Mouse (Mus musculus) C2C12 (cell line): Measurements from ENCODE around the gene Pde11a. TPM values are rescaled to one million over a fixed set of nuclear protein-coding genes. Genes with fewer than 3 reads are reported as not detected.

Experiments used
- H3K27me3 ChIP-seq: one replicate; pipeline ENCODE4 v1.6.1; 2011; ENCODE audit not compliant: control insufficient read depth, insufficient read depth, insufficient read length
- H3K36me3 ChIP-seq: one replicate; pipeline ENCODE4 v1.6.1; 2011; ENCODE audit not compliant: control insufficient read depth, insufficient read depth
- H3K4me3 ChIP-seq: one replicate; pipeline ENCODE4 v1.5.1; 2011; ENCODE audit warnings: mild to moderate bottlenecking, control low read depth; ENCODE audit not compliant: poor library complexity, insufficient read depth, severe bottlenecking
- H3K79me2 ChIP-seq: one replicate; pipeline ENCODE4 v1.6.1; 2011; ENCODE audit not compliant: control insufficient read depth, insufficient read depth
- H3K79me3 ChIP-seq: one replicate; pipeline ENCODE4 v1.6.1; 2011; ENCODE audit warnings: low read depth, control low read depth
- H3ac ChIP-seq: one replicate; pipeline ENCODE3; 2011; ENCODE audit warnings: low read depth; ENCODE audit not compliant: control insufficient read depth, insufficient read length
- CEBPB ChIP-seq: IDR thresholded peaks from one replicate; pipeline ENCODE4 v1.6.1; 2011; ENCODE audit warnings: low read depth, mild to moderate bottlenecking, control low read depth, moderate library complexity
- CTCF ChIP-seq: IDR thresholded peaks from one replicate; pipeline ENCODE4 v1.5.1; 2011; ENCODE audit not compliant: control insufficient read depth, insufficient read depth, insufficient read length
- FOSL1 ChIP-seq: IDR thresholded peaks from one replicate; pipeline ENCODE4 v1.8.0; 2011; ENCODE audit warnings: mild to moderate bottlenecking, low read length; ENCODE audit not compliant: poor library complexity, insufficient read depth, severe bottlenecking
- MAX ChIP-seq: IDR thresholded peaks from one replicate; pipeline ENCODE4 v1.6.1; 2011; ENCODE audit warnings: mild to moderate bottlenecking, control low read depth
- MYOD1 ChIP-seq: IDR thresholded peaks from one replicate; pipeline ENCODE4 v1.6.1; 2011; ENCODE audit warnings: low read depth; ENCODE audit not compliant: control insufficient read depth, insufficient read length
- MYOG ChIP-seq: IDR thresholded peaks from one replicate; pipeline ENCODE4 v1.6.1; 2011; ENCODE audit not compliant: control insufficient read depth, insufficient read length; ENCODE audit errors: extremely low read depth
- USF1 ChIP-seq: IDR thresholded peaks from one replicate; pipeline ENCODE4 v1.6.1; 2011; ENCODE audit warnings: low read depth, mild to moderate bottlenecking, control low read depth, moderate library complexity
- polyA plus RNA-seq: library from polyadenylated mRNA; unstranded; fragments of >200 nt; fragmentation: generic; extraction: Trizol; gene quantifications from one replicate; pipeline ENCODE4 v1.2.1, GENCODE M21; 2012; ENCODE audit warnings: missing spikeins

Gene Pde11a
- polyA plus RNA-seq, 1 experiment = not detected

DNA sequence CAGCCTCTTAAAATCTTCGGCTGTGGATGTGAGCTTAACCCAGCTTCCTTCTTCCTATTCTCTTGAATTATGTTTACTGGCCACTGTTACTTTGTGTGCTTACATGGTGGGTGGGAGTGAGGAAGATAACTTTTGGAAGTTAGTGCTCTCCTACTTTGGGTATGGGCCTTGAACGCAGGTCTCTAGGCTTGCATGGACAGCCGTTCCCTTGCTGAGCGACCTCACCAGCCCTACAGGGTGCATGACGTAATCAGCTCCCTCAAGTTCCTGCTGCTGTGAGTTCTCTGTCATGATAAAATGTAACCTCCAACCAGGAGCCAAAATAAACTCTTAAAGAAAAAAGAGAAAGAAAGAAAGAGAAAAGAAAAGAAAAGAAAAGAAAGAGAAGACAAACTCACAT lies 374.5 kb downstream of the Pde11a start:
- Histone ChIP-seq H3K79me3 (no peaks in the 10 kb centered on the region), H3K4me3 (no peak overlapping the region), H3K27me3 (peaks cover 3% of the 10 kb centered on the region), H3K79me2 (no peaks in the 10 kb centered on the region), H3ac (no peak overlapping the region), H3K36me3 (no peaks in the 10 kb centered on the region)
- TF ChIP-seq MAX = no peak
- peak; percentile 13 for TF ChIP-seq CEBPB
- no peak for TF ChIP-seq MYOG
- no peak for TF ChIP-seq CTCF
- TF ChIP-seq FOSL1 = no peak
- no peak for TF ChIP-seq USF1
- no peak for TF ChIP-seq MYOD1

DNA sequence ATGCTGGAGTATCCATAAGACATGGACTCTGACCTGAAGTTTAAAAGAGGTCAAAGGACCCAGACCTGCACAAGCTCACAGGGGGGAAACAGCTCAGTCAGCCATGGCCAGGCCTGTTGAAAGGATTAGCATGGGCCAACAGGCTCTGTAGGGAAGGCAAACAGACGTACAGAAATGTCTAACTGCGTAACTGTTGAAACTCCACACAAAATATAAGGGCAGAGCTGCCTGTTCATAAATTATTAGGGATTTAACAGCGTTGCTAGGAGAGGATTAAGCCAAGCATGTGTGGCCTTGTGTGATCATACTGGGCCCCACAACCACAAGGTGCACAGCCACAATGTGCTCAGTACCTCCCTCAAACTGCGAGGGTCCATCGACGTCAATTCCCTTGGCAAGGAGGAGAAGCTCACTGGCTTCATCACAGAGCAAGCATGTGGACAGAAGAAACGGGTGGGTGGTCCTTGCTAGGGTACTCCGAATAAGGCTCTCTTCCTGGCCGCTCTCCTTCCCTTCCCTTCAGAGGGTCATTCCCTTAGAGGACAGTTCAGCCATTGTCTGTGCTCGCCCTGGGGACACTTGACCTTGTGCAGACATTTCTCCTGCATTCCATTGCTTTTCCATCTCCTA lies 375.2 kb downstream of the Pde11a start:
- Histone ChIP-seq H3ac (no peak overlapping the region), H3K79me3 (no peaks in the 10 kb centered on the region), H3K36me3 (no peaks in the 10 kb centered on the region), H3K79me2 (no peaks in the 10 kb centered on the region), H3K27me3 (peaks cover 3% of the 10 kb centered on the region), H3K4me3 (no peak overlapping the region)
- TF ChIP-seq MYOD1 = no peak
- no peak for TF ChIP-seq MYOG
- TF ChIP-seq CEBPB = no peak
- no peak for TF ChIP-seq CTCF
- no peak for TF ChIP-seq FOSL1
- no peak for TF ChIP-seq MAX
- no peak for TF ChIP-seq USF1

DNA sequence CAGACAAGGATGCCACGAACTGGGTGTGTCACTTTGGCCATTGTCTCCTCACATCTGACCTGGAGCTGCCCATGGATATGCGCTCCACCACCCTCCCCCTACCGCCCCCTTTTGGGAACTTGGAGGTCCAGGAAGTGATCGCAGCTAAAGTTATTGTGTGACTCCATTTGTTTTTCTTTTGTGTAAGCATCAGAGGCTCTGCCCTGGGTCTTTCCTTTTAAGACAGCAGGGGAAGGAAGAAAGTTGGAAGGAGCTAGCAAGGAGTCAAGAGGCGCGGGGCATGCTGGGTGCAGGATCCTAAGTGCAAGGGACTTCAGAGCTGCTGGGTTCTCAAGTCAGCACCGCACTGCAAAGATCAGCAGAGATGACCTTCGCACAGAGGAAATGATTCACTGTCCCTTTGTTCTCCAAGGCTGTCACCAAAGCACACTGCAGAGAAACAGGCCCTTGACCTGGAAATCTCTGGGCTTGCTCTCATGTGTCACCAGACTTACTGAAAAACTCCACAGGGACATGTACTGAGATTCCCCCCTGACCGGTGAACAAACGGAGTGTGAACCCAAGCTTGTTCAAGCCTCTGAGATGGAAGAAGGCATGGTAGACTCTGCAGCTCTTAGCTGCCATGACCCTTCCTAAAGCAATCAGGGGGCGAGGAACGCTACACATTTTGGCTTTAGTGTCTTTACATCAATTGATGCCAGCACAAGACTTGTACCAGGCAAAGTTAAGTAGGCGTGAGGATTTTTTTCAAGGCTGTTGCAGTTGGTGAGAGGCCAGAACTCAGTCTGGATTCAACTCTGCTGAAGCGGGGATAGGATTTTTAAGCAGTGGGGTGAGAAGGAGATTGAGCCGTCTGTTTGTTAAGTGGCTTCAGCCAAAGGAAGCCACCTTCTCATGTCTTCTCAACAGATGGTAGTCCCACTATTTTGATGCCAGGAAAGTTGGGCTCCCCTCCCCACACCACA lies 377.9 kb downstream of the Pde11a start:
- Histone ChIP-seq H3K79me2 (no peaks in the 10 kb centered on the region), H3K36me3 (no peaks in the 10 kb centered on the region), H3K4me3 (no peak overlapping the region), H3ac (no peak overlapping the region), H3K79me3 (no peaks in the 10 kb centered on the region), H3K27me3 (peaks cover 5% of the 10 kb centered on the region)
- TF ChIP-seq MYOD1 (no peak), CTCF (no peak), MAX (no peak), MYOG (no peak), FOSL1 (no peak), CEBPB (no peak), USF1 (no peak)

DNA sequence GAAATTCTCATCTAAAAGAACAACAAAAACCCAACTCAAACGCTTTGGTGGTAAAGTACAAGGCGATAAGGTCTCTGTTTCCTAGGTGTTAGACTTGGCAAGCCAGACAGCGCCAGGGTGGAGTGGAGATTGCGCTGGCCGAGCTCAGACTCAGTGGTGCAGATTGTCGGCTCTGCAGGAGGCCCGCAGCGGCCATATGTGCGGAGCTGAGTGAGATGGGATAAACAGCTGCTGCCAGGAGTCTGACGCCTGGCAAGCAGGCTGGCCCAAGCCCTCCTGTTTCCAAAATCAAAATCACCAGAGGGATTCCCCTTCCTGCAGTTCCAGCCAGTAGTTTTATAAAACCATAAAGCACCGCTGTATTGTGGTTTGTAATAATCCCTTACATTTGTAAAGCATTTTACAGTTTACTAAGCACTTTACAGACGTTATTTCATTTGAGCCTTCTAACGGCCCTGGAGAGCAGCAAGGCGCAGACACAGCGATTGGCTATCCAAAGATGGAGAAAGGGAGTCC lies 378.7 kb downstream of the Pde11a start:
- no peak overlapping the region for H3ac ChIP-seq
- TF ChIP-seq FOSL1 (no peak), CEBPB (no peak), MAX (no peak)
- no peaks in the 10 kb centered on the region for H3K79me3 ChIP-seq
- no peaks in the 10 kb centered on the region for H3K79me2 ChIP-seq
- H3K4me3 ChIP-seq = no peak overlapping the region
- H3K36me3 ChIP-seq = no peaks in the 10 kb centered on the region
- H3K27me3 ChIP-seq = peaks cover 10% of the 10 kb centered on the region

DNA sequence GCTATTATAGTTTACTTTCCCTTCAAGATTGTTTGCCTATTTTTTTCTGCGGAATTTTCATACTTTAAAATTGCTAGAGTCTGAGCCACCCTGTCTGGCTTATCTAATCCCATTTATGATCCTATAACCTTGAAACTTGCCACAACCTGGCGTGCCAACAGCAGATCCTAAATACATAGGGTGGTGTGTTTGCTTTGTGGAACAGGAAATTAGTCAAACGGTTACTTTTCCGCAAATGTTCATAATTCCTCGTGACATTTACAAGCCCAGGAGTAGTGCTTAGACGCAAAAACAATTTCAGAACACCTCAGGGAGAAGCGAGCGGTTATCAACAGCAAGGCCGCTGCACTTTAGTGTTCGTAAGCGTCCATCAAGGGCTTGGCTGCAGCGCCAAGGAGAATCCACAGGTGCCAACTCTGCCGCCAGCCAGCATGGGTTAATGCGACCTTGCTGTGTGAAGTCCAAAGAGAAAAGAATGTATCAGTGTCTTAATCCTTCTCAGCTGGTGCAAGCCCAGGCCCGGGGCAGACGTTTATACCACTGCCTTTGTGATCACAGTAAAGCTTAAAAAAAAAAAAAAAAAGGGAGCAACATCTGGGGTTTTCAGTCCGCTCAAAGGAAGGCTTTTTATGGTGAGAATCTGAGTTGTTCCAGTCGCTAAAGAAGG lies 379.3 kb downstream of the Pde11a start:
- Histone ChIP-seq H3K79me2 (no peaks in the 10 kb centered on the region), H3K36me3 (no peaks in the 10 kb centered on the region), H3ac (no peak overlapping the region), H3K27me3 (peaks cover 10% of the 10 kb centered on the region), H3K4me3 (no peak overlapping the region), H3K79me3 (no peaks in the 10 kb centered on the region)
- TF ChIP-seq MYOG = no peak
- TF ChIP-seq FOSL1 = no peak
- no peak for TF ChIP-seq USF1
- no peak for TF ChIP-seq MYOD1
- no peak for TF ChIP-seq MAX
- no peak for TF ChIP-seq CTCF
- TF ChIP-seq CEBPB = no peak
